In the genomic region with DNA sequence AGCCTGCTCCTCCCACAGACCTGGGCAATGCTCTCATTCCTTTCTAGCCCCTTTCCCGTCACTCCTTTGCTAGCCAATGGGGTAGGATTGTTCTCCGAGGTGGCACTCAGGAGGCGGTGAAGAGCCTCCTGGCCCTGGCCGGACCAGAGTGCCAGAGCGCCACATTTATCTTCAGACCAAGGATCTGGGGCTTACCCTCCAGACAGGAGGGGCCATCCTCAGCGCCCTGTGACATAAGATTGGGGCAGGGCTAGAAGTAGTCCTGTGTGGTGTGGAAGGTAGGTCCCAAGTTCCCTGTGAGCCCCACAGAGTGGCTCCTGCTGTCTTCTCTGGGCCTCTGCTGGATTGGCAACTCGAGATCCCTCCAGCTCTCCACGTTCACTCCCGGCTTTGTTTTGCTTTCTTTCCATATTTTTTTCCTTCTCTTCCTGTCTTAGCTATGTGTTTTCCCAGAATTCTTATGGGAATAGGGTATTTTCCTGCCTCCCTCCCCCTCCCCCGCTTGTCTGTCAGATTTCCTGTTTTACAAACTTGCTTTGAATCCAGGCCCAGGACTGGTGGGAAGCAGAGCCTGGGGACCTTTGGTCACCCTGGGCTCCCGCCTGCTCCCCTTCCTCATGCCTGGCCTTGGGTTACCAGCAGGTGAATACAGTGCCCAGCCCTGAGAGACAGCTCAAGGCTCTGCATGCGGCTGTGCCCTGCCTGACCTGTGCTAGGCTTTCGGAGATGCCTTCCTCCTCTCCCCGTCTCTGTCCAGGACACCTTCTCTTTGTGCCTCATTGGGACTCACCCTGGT, we compare ENCODE assay signal across 10 mouse cellular contexts.
DNase-seq lines count a peak whose midpoint lies in the region; ATAC-seq and TF ChIP-seq lines count a peak whose summit lies in the region.
"Had no signal": no experiment of that assay in that cellular context is flagged by ENCODE, and none has a peak within 500 bp of the region (broad histone marks: within the 10 kb centered on the region; RNA-seq: fewer than 3 reads in every experiment).

No protein-coding gene starts in this region.

- WGBS in heart, embryonic 13.5 days, result 55% methylated on average over 14 of the region's 14 CpGs
- WGBS in limb, embryonic 10.5 days, result 67% methylated on average over 14 of the region's 14 CpGs
- 79% methylated on average over 14 of the region's 14 CpGs for WGBS in neural tube, embryonic 15.5 days

- H3K36me3 ChIP-seq in heart, embryonic 13.5 days, result peaks cover 5% of the 10 kb centered on the region; the same call in 1 of the 2 replicates
- H3K36me3 ChIP-seq in limb, embryonic 10.5 days, result no peaks in the 10 kb centered on the region
- H3K36me3 ChIP-seq in neural tube, embryonic 15.5 days, result no peaks in the 10 kb centered on the region
- H3K36me3 ChIP-seq: G1E had no signal

- peak overlapping the region; percentile 29; the same call in 1 of the 2 replicates for H3K4me3 ChIP-seq in layer of hippocampus, adult 2 months
- peak overlapping the region; percentile 49 for H3K4me3 ChIP-seq in heart, embryonic 13.5 days
- peak overlapping the region; percentile 6; the same call in 1 of the 2 replicates for H3K4me3 ChIP-seq in limb, embryonic 10.5 days
- no peak overlapping the region for H3K4me3 ChIP-seq in neural tube, embryonic 15.5 days (replicated peaks)

- no peak for ATAC-seq in heart, embryonic 13.5 days (ENCODE audit: extremely low read depth, insufficient number of reproducible peaks, low FRiP score, low TSS enrichment)
- ATAC-seq in neural tube, embryonic 15.5 days (ENCODE audit: low FRiP score), result no peak

- H3K9ac ChIP-seq in heart, embryonic 13.5 days, result peak overlapping the region; percentile 81
- no peak overlapping the region for H3K9ac ChIP-seq in neural tube, embryonic 15.5 days (replicated peaks)

- no peaks in the 10 kb centered on the region for H3K9me3 ChIP-seq in heart, embryonic 13.5 days
- no peaks in the 10 kb centered on the region for H3K9me3 ChIP-seq in limb, embryonic 10.5 days (replicated peaks)
- no peaks in the 10 kb centered on the region for H3K9me3 ChIP-seq in neural tube, embryonic 15.5 days (replicated peaks)

- H3K27me3 ChIP-seq in heart, embryonic 13.5 days (replicated peaks), result peaks cover 81% of the 10 kb centered on the region
- H3K27me3 ChIP-seq in limb, embryonic 10.5 days (ENCODE audit: low read depth, poor library complexity, severe bottlenecking), result peaks cover 5% of the 10 kb centered on the region
- no peaks in the 10 kb centered on the region for H3K27me3 ChIP-seq in neural tube, embryonic 15.5 days (replicated peaks)

- DNase-seq in layer of hippocampus, adult 2 months (ENCODE audit: low spot score in 2 of 2), result no peak
- no peak for DNase-seq in layer of hippocampus, adult 11-12 months (ENCODE audit: low spot score)
- DNase-seq in limb, embryonic 10.5 days (ENCODE audit: low spot score), result no peak
- DNase-seq in cerebellum, adult 9-11 months, result no peak
- DNase-seq in left cerebral cortex, adult 11 months (ENCODE audit: low spot score), result no peak
- no peak for DNase-seq in frontal cortex, postnatal 14 days (ENCODE audit: low spot score in 2 of 2)
- DNase-seq: layer of hippocampus, postnatal 36 days had no signal

- H3K4me2 ChIP-seq in heart, embryonic 13.5 days, result peak overlapping the region; percentile 61
- peak overlapping the region; percentile 15; the same call in 1 of the 2 replicates for H3K4me2 ChIP-seq in neural tube, embryonic 15.5 days

- H3K27ac ChIP-seq in layer of hippocampus, adult 2 months, result peak overlapping the region; percentile 80
- H3K27ac ChIP-seq in heart, embryonic 13.5 days (replicated peaks), result peak overlapping the region; percentile 93
- peak overlapping the region; percentile 81 for H3K27ac ChIP-seq in limb, embryonic 10.5 days
- H3K27ac ChIP-seq in neural tube, embryonic 15.5 days (replicated peaks), result peak overlapping the region; percentile 63

- 0 out of 2 replicates have a peak, but pooled peaks have one; percentile 20 for TF ChIP-seq CTCF in layer of hippocampus, adult 2 months (conservative IDR thresholded peaks at IDR 0.05)

- peaks cover 64% of the 10 kb centered on the region for H3K4me1 ChIP-seq in heart, embryonic 13.5 days
- peaks cover 68% of the 10 kb centered on the region for H3K4me1 ChIP-seq in limb, embryonic 10.5 days
- peaks cover 58% of the 10 kb centered on the region for H3K4me1 ChIP-seq in neural tube, embryonic 15.5 days
